Mouse (Mus musculus) small intestine, adult 2 months (tissue): ENCODE measurements around the gene Sgpp1. TPM values are rescaled to one million over a fixed set of nuclear protein-coding genes. Genes with fewer than 3 reads are reported as not detected.
"Not testable (repeated sequence)": the region's sequence is repeated elsewhere in the genome, so short reads cannot be mapped to it uniquely, and the experiment has no call there.

Experiments used
- H3K27ac ChIP-seq: fragments of 200-500 bp; 2 replicates; pipeline ENCODE4 v1.5.1; 2012; ENCODE audit warnings: low read depth, low read length, control low read depth, inconsistent platforms; ENCODE audit not compliant: insufficient read depth
- H3K27me3 ChIP-seq: fragments of 200-500 bp; 2 replicates; pipeline ENCODE4 v1.6.1; 2012; ENCODE audit warnings: mild to moderate bottlenecking, moderate library complexity, low read length, inconsistent platforms; ENCODE audit not compliant: control insufficient read depth, insufficient read depth
- H3K36me3 ChIP-seq: fragments of 200-500 bp; 2 replicates; pipeline ENCODE4 v1.6.1; 2012; ENCODE audit warnings: mild to moderate bottlenecking, low read length, control low read depth, inconsistent platforms; ENCODE audit not compliant: control insufficient read depth, insufficient read depth
- H3K4me1 ChIP-seq: fragments of 200-500 bp; 2 replicates; pipeline ENCODE4 v1.6.1; 2012; ENCODE audit warnings: low read length, inconsistent platforms, mixed read lengths; ENCODE audit not compliant: control insufficient read depth, insufficient read depth, insufficient read length
- H3K4me3 ChIP-seq: fragments of 200-500 bp; 2 replicates; pipeline ENCODE4 v1.5.1; 2012; ENCODE audit warnings: low read depth, mild to moderate bottlenecking, control low read depth, inconsistent platforms, low read length, moderate library complexity
- CTCF ChIP-seq: fragments of 200-500 bp; IDR thresholded peaks from 2 replicates; pipeline ENCODE4 v1.5.1; 2012; ENCODE audit warnings: low read depth, mild to moderate bottlenecking, control low read depth, inconsistent platforms, low read length, moderate library complexity, mixed read lengths; ENCODE audit not compliant: insufficient replicate concordance, insufficient read length; ENCODE audit errors: extremely low read depth
- POLR2A ChIP-seq: fragments of 200-500 bp; IDR thresholded peaks from 2 replicates; pipeline ENCODE4 v1.6.1; 2012; ENCODE audit warnings: low read depth, mild to moderate bottlenecking, control low read depth, inconsistent platforms, low read length, moderate library complexity
- WGBS: fragments of 180-500 bp; shearing (Covaris S2); methylation state at CpG from one replicate; pipeline ENCODE4 v1.1.7; 2018; 5-methylcytosine and 5-hydroxymethylcytosine counted together
- polyA plus RNA-seq: library from polyadenylated mRNA; depleted of rRNA; stranded (reverse); fragments of >200 nt; gene quantifications from 2 replicates; pipeline ENCODE4 v1.2.3, GENCODE M21; 2012

The Sgpp1 gene
- polyA plus RNA-seq, 1 experiment, result 13.1 TPM

GRCm38 (mm10) chr12:75726349-75726861 is 9.1 kb downstream of the Sgpp1 start:
- WGBS, result 75% methylated on average over 8 of the region's 8 CpGs
- peak overlapping the region; percentile 27; the same call in 1 of the 2 replicates for H3K27ac ChIP-seq
- TF ChIP-seq POLR2A, result no peak
- peaks cover 2% of the 10 kb centered on the region; the same call in 1 of the 2 replicates for H3K4me1 ChIP-seq
- H3K36me3 ChIP-seq, result peaks cover 9% of the 10 kb centered on the region
- no peaks in the 10 kb centered on the region for H3K27me3 ChIP-seq
- no peak overlapping the region for H3K4me3 ChIP-seq

GRCm38 (mm10) chr12:75724621-75725324 is 10.8 kb downstream of the Sgpp1 start:
- H3K27me3 ChIP-seq, result no peaks in the 10 kb centered on the region
- H3K27ac ChIP-seq, result no peak overlapping the region
- TF ChIP-seq CTCF (no peak), POLR2A (no peak)
- no peak overlapping the region for H3K4me3 ChIP-seq
- peaks cover 15% of the 10 kb centered on the region for H3K36me3 ChIP-seq
- WGBS, result 94% methylated on average over 14 of the region's 14 CpGs
- H3K4me1 ChIP-seq, result no peaks in the 10 kb centered on the region

GRCm38 (mm10) chr12:75723839-75724463 is 11.6 kb downstream of the Sgpp1 start:
- WGBS, result 81% methylated on average over 11 of the region's 11 CpGs
- no peak for TF ChIP-seq POLR2A

GRCm38 (mm10) chr12:75721941-75722340 is 13.6 kb downstream of the Sgpp1 start:
- H3K4me3 ChIP-seq, result no peak overlapping the region
- no peaks in the 10 kb centered on the region for H3K4me1 ChIP-seq
- WGBS, result 56% methylated on average over 4 of the region's 4 CpGs
- H3K27me3 ChIP-seq, result no peaks in the 10 kb centered on the region
- H3K27ac ChIP-seq, result no peak overlapping the region
- TF ChIP-seq POLR2A, result no peak
- TF ChIP-seq CTCF, result no peak
- H3K36me3 ChIP-seq, result peaks cover 11% of the 10 kb centered on the region

More at GRCm38 (mm10) chr12:75723839-75724463, 11.6 kb downstream of the Sgpp1 start:
- Histone ChIP-seq H3K4me3 (no peak overlapping the region), H3K36me3 (peaks cover 17% of the 10 kb centered on the region), H3K27me3 (no peaks in the 10 kb centered on the region), H3K4me1 (no peaks in the 10 kb centered on the region), H3K27ac (no peak overlapping the region)

GRCm38 (mm10) chr12:75721006-75721405 is 14.5 kb downstream of the Sgpp1 start:
- H3K36me3 ChIP-seq, result peaks cover 18% of the 10 kb centered on the region
- TF ChIP-seq CTCF (no peak), POLR2A (no peak)
- no peak overlapping the region for H3K27ac ChIP-seq
- no peaks in the 10 kb centered on the region for H3K4me1 ChIP-seq
- WGBS, result 88% methylated on average over 9 of the region's 9 CpGs
- H3K27me3 ChIP-seq, result no peaks in the 10 kb centered on the region
- H3K4me3 ChIP-seq, result no peak overlapping the region

GRCm38 (mm10) chr12:75713596-75713995 is 21.9 kb downstream of the Sgpp1 start:
- Histone ChIP-seq H3K4me3 (no peak overlapping the region), H3K27me3 (no peaks in the 10 kb centered on the region), H3K4me1 (no peaks in the 10 kb centered on the region), H3K36me3 (peaks cover 17% of the 10 kb centered on the region), H3K27ac (no peak overlapping the region)
- TF ChIP-seq POLR2A (no peak), CTCF (no peak)
- 78% methylated on average over 9 of the region's 9 CpGs for WGBS

- H3K27me3 ChIP-seq, H3K4me1 ChIP-seq, H3K4me3 ChIP-seq, H3K27ac ChIP-seq: not testable (repeated sequence)
- WGBS, result 91% methylated on average over 7 of the region's 7 CpGs
- H3K36me3 ChIP-seq, result peaks cover 17% of the 10 kb centered on the region
Observed at GRCm38 (mm10) chr12:75712905-75713304, 22.6 kb downstream of the Sgpp1 start.
